Mouse (Mus musculus) small intestine, adult 2 months (tissue): Measurements from ENCODE around the gene Cyp2d26. TPM values are rescaled to one million over a fixed set of nuclear protein-coding genes. Genes with fewer than 3 reads are reported as not detected.

Experiments
- H3K27ac ChIP-seq: fragments of 200-500 bp; 2 replicates; pipeline ENCODE4 v1.5.1; 2012; ENCODE audit warnings: low read depth, low read length, control low read depth, inconsistent platforms; ENCODE audit not compliant: insufficient read depth
- H3K27me3 ChIP-seq: fragments of 200-500 bp; 2 replicates; pipeline ENCODE4 v1.6.1; 2012; ENCODE audit warnings: mild to moderate bottlenecking, moderate library complexity, low read length, inconsistent platforms; ENCODE audit not compliant: control insufficient read depth, insufficient read depth
- H3K36me3 ChIP-seq: fragments of 200-500 bp; 2 replicates; pipeline ENCODE4 v1.6.1; 2012; ENCODE audit warnings: mild to moderate bottlenecking, low read length, control low read depth, inconsistent platforms; ENCODE audit not compliant: control insufficient read depth, insufficient read depth
- H3K4me1 ChIP-seq: fragments of 200-500 bp; 2 replicates; pipeline ENCODE4 v1.6.1; 2012; ENCODE audit warnings: low read length, inconsistent platforms, mixed read lengths; ENCODE audit not compliant: control insufficient read depth, insufficient read depth, insufficient read length
- H3K4me3 ChIP-seq: fragments of 200-500 bp; 2 replicates; pipeline ENCODE4 v1.5.1; 2012; ENCODE audit warnings: low read depth, mild to moderate bottlenecking, control low read depth, inconsistent platforms, low read length, moderate library complexity
- CTCF ChIP-seq: fragments of 200-500 bp; IDR thresholded peaks from 2 replicates; pipeline ENCODE4 v1.5.1; 2012; ENCODE audit warnings: low read depth, mild to moderate bottlenecking, control low read depth, inconsistent platforms, low read length, moderate library complexity, mixed read lengths; ENCODE audit not compliant: insufficient replicate concordance, insufficient read length; ENCODE audit errors: extremely low read depth
- POLR2A ChIP-seq: fragments of 200-500 bp; IDR thresholded peaks from 2 replicates; pipeline ENCODE4 v1.6.1; 2012; ENCODE audit warnings: low read depth, mild to moderate bottlenecking, control low read depth, inconsistent platforms, low read length, moderate library complexity
- WGBS: fragments of 180-500 bp; shearing (Covaris S2); methylation state at CpG from one replicate; pipeline ENCODE4 v1.1.7; 2018; 5-methylcytosine and 5-hydroxymethylcytosine counted together
- polyA plus RNA-seq: library from polyadenylated mRNA; depleted of rRNA; stranded (reverse); fragments of >200 nt; gene quantifications from 2 replicates; pipeline ENCODE4 v1.2.3, GENCODE M21; 2012; rRNA removed

Cyp2d26 gene
- polyA plus RNA-seq, 1 experiment = 498 TPM

DNA sequence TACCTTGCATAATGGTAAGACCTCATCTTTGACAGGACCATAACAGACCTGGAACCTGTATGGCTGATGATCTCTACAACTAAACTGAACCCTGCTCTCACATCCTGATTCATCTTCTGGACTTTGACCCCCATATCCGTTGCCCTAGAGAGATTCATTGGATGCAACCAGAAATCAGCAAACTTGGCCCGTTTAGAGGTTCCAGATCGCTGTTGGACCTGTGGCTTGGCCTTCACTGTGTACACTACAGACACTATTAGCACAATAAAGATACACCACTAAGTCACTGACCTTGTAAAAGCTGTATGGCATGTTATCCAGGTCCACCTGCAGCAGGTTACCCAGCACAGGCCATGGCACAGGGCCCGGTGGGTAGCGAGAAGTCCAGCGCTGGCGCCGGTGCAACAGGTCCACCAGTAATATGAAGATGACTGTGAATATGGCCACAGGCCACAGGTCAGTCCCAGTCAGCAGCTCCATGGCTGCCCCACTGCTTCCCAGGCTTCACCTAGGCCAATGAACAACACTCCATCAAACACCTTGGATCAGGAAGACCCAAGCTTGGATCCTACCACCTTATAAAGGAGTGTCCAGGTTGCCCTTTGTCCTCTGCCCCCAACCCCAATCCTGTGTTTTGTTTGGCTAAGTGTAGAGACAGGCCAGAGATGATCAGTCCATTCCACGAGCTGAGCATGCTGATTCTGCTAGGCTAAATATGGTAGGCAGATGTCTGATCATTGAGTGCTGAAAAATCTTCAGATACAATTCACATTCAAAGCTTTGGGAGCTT is 30.3 kb downstream of the Cyp2d26 start, which contains the start of gene Cyp2d40:
Gene Cyp2d40 (minus strand): TSS at position 553 of the 790 bp plus-strand sequence.
- Histone ChIP-seq H3K4me1 (no peaks in the 10 kb centered on the region), H3K4me3 (no peak within 1 kb of the TSS), H3K27me3 (no peaks in the 10 kb centered on the region), H3K27ac (no peak within 1 kb of the TSS), H3K36me3 (no peaks in the 10 kb centered on the region)
- 85% methylated on average over 9 of the region's 9 CpGs for WGBS
- no peak for TF ChIP-seq POLR2A
- no peak for TF ChIP-seq CTCF

DNA sequence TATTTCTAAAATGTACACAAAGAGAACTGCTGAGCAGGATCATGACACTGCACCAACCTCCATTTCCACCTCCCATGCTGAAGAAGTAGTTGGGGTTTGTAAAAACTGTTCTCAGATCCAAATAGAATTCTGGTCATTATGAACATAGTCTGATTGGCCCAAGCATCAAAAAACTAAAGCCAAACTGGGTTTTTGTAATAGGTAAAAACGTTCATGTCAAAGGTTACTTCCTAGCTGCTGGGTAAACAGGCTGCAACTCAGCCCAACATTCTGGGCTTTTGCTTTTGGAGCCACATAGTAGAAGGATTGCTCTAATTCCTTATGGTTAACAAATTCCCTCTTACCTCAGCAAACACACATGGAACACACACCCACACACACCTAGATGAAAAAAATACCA is 46.0 kb downstream of the Cyp2d26 start:
- no peaks in the 10 kb centered on the region for H3K27me3 ChIP-seq
- H3K4me1 ChIP-seq = peaks cover 2% of the 10 kb centered on the region; the same call in 1 of the 2 replicates
- no peaks in the 10 kb centered on the region for H3K36me3 ChIP-seq
- H3K4me3 ChIP-seq = no peak overlapping the region
- 59% methylated on average over 1 of the region's 1 CpGs for WGBS
- no peak overlapping the region for H3K27ac ChIP-seq
- TF ChIP-seq CTCF = no peak
- no peak for TF ChIP-seq POLR2A

DNA sequence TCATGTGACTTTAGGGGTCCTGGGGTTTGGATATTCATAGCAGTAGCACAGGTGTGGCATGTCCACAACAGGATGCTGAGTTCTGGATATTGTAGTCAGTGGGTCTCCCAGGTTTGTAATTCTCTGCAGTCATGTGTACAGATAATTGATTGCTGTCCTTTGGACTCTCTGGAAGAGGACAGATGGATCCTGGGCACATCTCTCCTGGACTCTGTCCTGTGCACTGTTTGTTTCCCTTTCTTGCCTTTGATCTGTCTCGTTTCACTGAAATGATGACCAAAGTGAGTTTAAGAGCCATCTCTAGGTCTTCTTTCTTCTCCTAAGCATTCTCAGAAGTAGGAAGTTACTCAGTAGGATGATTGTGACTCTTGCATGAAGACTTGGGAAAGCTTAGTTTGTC is 46.6 kb downstream of the Cyp2d26 start:
- Histone ChIP-seq H3K27me3 (no peaks in the 10 kb centered on the region), H3K36me3 (no peaks in the 10 kb centered on the region), H3K27ac (no peak overlapping the region), H3K4me3 (no peak overlapping the region), H3K4me1 (peaks cover 2% of the 10 kb centered on the region; the same call in 1 of the 2 replicates)
- WGBS = 6% methylated on average over 1 of the region's 1 CpGs
- TF ChIP-seq CTCF (no peak), POLR2A (no peak)

Other genes starting within 250 kb of the Cyp2d26 start
- gene Cyp2d12, start 239.2 kb downstream of the Cyp2d26 start, polyA plus RNA-seq = not detected in 2 replicates
- not detected in 2 replicates for gene Cyp2d34, start 173.3 kb downstream of the Cyp2d26 start, polyA plus RNA-seq
- not detected in 2 replicates for gene Cyp2d40, start 30.1 kb downstream of the Cyp2d26 start, polyA plus RNA-seq
- gene Tcf20, start 193.6 kb upstream of the Cyp2d26 start, polyA plus RNA-seq = 8.3 and 20.0 TPM in 2 replicates
- gene Nfam1, start 239.0 kb upstream of the Cyp2d26 start, polyA plus RNA-seq = 2.1 TPM in 2 replicates